In the genomic region with DNA sequence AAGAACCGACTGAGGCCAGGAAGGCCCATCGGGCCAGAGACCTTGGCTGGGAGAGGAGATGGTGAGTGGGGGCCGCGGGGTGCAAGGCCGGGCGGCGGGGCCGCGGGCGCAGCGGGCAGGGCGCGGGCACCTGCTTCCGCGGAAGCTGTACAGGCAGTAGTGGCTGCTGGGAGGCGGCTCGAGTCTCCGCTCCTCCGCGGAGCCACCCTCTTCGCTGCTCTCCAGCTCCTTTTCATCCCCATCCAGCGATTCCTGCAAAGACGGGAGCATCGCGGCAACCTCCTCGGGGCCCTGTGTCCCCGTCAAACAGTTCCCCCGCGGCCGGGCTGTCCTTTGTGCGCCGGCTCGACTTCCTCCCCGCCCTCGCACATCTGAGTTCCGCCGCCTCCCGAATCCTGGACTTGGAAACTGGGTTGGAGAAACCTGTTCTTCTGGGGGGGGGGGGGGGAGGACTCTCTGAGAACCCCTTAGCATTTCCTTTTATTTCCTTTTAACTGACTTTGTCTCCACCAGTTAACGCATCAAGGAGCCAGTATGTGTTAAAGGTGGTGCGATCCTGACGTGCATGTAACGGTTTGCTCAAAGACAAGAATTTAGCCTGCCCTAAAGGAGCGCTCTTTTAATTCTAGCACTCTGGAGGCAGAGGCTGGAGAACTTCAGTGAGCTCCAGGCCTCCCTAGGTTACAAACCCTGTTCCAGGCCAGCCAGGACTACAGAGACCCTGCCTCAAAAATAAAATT, we compare ENCODE assay signal across 1 mouse cellular context.
TF ChIP-seq lines count a peak whose summit lies in the region.

A gene (minus strand): TSS at position 323 of the 740 bp plus-strand sequence.

TF ChIP-seq in MEL, 35 proteins besides CTCF, POLR2A, EP300 and RAD21 (continued from another document):
- TF ChIP-seq MYC (IDR thresholded peaks at IDR 0.05; ENCODE audit: low read depth, low read length) (no peak), CHD1 (IDR thresholded peaks at IDR 0.05; ENCODE audit: low read depth, low read length) (peak; percentile 11), ZKSCAN1 (IDR thresholded peaks at IDR 0.05; ENCODE audit: low read depth, low read length) (no peak), ZMIZ1 (IDR thresholded peaks at IDR 0.05; ENCODE audit: low read depth, low read length) (peak; percentile 79; the same call in 1 of the 2 replicates), JUND (IDR thresholded peaks at IDR 0.05; ENCODE audit: low read depth, low read length) (no peak), RCOR1 (IDR thresholded peaks at IDR 0.05; ENCODE audit: low read depth, low read length) (peak; percentile 37; the same call in 1 of the 2 replicates), POLR2AphosphoS5 (IDR thresholded peaks at IDR 0.05; ENCODE audit: borderline replicate concordance, low read depth, low read length) (no peak), MXI1 (IDR thresholded peaks at IDR 0.05; ENCODE audit: low read depth, low read length) (peak; percentile 60; the same call in 1 of the 2 replicates)
TF ChIP-seq in MEL: peak in this region for 19.
